Mouse (Mus musculus) mouse trophoblast stem cell (cell line): Measurements from ENCODE around the gene Plek.

Experiments used
- in situ Hi-C, 2 experiments: fragments of 300-500 bp; cut with MseI, MboI; formaldehyde crosslinking; loops; 2 replicates in 1 of 2; 3 replicates in 1 of 2; pipeline ENCODE4 v1.15.1; 2025

The Plek gene

DNA sequence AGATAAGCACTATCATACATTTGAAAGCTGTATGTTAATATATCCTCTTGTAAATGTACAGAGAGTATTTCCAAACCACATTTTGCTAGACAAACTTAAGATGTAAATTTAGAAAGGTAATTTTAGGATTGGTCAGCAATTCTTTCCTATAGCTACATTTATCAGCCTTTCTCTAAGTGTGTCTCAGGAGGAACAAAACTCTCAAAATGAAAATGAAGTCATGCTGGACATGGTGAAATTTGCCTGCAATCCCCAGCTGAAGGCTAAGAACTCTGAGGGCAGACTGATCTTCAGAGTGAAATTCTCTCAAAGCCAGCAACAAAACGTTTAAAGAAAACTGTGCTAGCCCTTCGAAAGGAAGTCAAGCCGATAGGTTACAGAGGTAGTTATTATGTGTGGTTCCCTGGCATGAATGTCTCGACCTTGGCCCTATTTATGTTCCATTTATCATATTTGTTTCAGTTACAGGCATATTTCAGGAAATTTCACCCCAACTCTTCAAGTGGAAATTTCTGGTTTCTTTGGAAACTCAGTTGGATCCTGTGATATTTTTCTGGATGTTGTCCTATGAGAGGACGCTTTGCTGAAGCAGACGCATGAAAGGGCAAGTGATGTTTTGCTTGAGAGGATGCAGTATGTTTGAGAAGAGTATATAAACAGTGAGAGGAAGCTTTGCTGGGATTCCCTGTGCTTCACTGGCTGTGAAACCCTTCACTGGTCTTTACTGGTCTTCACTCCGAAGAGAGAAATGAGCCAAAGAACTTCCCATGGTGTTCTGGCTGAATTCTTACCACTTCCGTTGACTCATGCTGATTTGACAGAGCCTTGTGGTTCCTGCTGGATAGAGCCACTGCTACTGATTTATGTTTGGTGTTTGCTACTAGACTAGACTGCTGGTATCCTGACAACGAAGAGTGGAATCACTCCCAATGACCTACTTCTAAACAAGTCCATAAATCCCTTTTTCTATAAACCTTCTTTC is 51.5 kb downstream of the Plek start:
- in situ Hi-C loops, result no loop called here

DNA sequence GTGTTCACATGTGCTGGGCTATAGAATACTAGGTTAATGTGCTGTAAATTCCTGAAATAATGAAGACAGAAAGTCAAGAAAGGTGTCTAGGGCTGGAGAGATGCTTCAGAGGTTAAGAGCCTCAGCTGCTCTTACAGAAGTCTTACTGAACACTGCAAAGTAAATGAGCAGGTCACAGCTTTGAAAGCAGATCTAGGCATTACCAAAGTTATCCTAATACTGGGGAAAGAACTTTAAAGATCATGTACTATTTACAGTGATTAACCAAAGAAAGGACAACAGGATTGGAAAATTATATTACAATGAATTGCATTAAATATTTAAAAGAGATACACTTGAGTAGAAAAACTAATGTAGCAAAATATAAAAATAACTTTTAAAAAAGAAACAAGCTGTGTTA is 52.2 kb downstream of the Plek start:
- in situ Hi-C loops, result no loop called here

DNA sequence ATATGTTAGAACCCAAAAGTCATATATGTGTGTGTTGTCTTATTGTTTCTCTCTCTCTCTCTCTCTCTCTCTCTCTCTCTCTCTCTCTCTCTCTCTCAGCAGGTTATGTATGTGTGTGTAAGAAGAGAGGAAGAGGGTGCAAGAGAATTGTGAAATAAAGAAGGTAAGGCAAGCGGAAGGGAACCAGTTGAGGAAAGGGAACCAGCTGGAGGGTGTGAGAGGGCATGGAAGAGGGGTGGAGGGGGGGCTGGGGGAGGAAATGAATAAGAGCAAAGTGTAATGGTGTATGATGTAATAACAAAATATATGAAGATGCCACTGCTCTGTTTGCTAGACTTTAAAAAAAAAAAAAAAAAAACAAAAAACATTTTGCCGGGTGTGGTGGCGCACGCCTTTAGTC is 52.8 kb downstream of the Plek start:
- in situ Hi-C loops, result no loop called here

DNA sequence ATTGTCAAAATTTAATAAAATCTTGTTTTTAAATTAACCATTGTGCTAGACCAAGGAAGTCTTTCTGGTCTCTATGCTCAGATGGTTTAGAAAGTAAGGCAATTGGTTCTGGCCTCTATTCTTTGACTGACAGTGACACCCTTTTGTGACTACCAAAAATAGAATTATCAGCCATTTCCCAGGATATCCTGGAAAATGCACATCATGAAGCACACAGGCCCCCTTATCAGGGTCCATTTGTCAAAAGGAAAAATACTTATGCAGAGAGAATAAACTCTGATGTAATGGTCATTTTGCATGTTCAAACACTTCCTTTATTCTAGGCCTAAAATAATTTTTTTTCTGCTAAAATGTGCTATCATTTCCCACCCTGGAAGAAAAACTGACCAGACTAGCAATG is 54.7 kb downstream of the Plek start:
- in situ Hi-C loops, result no loop called here

DNA sequence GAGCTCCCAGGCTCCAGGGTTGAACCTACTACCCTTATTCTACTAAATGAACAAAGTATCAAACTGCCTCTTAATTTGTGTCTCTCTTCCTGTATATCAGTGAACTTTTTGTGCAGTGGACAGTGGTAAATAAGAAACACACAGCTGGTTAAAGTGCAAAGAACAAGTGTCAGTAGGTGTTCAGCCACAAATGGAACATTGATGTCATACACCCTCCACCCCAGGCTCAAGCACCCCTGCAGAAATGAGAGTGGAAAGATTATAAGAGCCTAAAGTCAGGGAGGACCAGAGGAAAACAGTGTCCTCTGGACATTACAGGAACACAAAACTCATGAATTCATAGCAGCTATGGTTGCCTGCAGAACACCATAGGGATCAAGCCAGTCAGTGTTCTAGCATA is 55.4 kb downstream of the Plek start:
- in situ Hi-C loops, result no loop called here

DNA sequence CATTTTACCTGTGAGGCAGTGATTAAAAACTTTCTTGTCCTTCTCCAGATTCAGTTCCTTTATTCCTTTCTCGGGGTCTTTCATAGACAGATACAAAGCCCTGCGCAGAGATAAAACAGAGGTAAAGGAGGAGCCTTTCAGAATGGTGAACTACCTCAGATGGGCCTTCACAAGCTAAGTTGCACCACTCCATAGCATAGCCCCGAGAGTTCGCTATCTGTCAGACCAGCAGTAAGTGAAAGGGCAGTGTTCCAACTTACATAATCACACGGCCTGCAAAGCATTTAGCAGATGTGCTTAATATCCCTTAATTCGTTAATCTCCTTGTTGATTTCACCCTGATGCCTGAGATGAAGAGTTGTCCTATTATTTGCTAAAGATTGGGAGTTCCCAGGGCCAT is 59.3 kb downstream of the Plek start:
- in situ Hi-C loops, result no loop called here

DNA sequence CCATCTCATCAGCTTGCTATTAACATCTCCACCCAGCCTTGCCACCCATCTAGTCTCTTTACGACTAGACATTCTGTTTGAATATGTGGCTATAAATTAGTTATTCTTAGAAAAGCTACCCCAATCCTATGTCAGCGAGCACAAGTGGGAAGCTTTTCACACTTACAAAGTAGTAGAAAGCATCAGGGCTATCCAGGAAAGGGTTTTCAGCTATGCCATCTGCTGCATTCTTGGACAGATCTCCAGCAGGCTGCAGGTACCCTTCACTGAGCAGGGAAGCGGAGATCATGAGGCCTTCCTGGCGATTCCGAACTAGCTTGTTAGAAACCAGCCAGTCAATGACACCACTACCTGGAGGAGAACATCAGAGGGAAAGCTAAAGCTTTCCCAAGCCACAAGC is 62.3 kb downstream of the Plek start:
- in situ Hi-C loops, result no loop called here

DNA sequence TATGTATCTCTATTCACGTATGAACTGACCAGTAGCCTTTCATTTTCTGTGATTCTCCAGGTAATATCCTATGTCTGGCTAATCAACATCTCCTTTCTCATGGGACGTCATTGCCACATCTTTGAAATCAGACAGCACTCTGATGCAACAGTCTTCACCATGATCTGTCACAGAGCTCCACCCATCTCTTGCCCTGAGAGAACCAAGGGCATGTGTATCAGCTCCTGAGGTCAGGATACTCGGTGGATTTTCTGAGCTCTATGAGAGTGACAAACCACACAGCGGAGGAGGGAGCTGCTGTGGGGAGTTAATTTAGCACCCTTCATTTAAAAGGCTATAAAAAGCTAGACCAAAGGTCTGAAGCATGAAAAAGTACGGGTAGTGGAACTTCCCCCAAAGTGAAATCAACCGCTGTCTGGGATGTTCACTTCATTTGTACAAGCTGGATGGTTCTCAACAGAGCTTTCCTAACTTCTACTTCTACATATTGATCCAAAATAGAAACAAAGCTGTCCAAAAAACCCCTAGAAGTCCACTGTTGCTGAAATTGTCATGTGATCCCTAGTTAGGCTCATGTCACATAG is 64.3 kb downstream of the Plek start:
- in situ Hi-C loops, result no loop called here

DNA sequence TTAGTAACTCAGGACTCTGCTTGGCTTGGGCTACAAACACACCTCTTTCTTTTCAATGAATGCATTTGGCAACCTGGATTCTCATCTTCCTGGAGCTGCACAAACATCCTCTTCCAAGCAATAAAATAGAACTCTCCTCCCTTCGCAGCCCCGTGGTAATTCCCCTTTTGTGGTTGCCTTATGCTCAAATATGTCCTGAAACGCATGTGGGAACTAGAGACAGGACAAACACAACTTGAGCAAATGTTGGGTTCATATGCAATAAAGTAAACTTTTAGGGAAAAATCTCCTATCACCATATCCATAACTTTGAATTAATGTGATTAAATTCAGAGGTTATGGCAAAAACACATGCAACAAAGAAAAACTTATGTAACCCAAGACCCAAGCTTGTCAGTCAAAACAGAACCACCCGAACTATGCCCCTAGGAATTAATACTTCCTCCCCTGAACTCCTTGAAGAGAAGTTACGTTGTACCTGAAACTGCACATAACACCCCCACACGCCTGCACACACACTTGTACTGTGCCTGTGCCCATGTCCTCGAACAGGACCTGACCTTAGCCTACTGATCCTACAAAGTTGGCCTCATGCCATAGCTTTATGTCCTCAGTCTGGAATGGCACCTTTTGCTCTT is 65.5 kb downstream of the Plek start:
- in situ Hi-C loops, result no loop called here

DNA sequence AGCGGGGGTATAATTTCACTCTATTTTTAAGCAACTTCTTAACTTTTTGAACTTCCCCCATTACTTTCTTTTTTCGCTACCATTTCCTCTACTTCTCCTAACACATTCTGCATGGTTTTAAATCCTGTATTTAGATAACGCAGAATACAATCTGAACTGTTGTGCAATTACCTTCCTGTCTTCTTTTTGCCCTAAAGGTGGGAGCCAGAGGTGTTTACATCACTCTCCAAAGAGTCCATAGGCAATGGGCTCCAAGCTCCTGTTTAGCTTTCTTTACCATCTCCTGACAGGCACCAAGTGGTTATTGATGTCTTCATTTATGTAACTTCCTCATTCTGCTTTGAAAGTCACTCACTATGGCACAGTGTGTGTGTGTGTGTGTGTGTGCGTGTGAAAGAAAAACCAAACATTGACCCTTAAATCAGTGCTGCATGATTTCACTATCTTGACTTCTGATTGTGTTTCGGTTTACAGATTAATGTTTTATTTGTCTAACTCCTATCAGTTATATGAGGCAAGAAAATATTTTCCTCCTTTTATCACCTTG is 73.9 kb downstream of the Plek start:
- in situ Hi-C loops, result no loop called here

DNA sequence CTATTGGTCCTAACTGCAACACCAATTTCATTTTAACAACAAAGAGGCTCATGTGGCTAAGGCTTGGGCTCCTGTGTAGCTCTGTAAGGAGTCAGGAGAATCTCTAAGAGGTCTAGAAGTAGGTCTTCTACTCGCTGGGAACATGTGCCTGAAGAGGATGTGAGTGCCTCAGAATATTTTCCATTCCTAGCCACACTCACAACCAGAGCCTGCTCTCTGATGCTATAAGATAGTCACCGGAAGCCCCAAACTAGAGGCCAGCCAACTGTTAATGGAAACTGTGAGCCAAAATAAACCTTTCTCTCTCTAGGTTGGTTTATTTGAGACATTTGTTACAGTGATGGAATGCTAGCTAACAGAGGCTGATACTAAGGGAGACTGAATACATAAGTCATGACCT is 74.6 kb downstream of the Plek start:
- in situ Hi-C loops, result no loop called here

DNA sequence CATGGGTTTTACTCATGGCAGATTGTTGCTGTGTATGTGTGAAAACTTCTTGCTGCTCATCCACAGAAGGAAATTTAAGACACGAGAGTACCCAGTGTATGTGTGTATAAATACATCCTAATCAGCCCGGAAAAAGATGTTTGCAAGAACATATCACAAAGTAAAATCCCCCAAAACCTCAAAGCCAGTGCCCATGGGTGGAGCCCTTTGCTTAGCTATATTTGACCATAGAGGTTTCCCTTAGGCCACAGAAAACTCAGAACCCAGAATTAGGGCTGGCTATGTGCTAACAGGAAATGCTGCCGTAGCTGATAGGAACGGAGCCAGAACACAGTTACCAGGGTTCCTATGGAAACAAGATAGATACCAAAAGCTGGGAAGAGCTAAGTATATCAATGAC is 75.2 kb downstream of the Plek start:
- in situ Hi-C loops, result no loop called here

DNA sequence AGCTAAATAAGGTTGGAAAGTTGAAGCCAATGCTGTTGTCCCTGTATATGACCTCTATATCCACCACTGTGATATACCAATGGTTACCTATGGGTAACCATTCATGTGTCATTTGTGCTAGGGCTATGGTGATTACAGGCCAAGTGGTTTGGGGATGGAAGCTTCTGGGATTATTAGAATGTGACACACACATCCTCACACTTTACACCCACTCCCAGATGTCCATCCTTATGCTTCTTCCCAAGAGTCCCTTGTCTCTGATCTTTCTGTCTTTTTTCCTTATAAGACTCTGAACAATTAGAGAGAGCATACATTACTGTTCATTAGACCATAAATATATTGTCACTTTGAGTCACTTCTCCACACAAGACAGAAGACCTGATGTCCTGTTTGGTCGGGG is 79.1 kb downstream of the Plek start:
- in situ Hi-C loops, result no loop called here

DNA sequence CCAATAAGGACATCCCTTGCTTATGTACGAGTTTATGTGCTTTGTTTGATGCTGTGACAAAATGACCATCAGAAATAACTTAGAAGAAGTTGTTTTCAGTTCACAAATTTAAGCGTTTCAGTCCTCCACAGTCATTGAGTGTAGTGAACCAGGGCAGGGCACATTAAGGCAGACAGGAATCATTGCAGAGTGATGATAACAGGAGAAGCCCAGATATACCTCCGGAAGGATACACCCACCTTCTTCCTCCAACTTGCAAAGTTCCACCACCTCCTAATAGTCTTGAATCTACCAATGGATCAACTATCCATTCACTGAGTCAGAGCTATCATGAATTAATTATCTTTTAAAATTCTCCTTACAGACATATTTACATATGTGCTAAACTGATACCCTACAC is 80.2 kb downstream of the Plek start:
- in situ Hi-C loops, result no loop called here

DNA sequence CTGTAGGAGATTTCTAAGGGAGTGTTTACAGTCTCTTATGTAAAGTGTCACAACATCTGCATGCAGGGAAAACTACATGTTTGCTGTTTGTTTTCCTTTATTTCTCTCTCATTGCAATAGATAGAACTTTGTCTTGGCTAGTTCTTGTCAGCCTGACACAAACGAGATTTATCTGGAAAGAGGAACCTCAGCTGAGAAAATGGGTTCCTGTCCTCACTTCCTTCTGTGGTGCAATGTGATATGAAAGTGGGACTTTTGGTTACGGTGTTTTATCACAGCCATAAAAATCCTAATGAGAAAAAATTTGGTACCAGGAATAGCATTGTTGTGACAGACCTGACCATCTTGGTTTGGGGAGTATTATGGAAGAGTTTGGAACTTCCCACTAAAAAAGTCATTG is 82.5 kb downstream of the Plek start:
- in situ Hi-C loops, result no loop called here

DNA sequence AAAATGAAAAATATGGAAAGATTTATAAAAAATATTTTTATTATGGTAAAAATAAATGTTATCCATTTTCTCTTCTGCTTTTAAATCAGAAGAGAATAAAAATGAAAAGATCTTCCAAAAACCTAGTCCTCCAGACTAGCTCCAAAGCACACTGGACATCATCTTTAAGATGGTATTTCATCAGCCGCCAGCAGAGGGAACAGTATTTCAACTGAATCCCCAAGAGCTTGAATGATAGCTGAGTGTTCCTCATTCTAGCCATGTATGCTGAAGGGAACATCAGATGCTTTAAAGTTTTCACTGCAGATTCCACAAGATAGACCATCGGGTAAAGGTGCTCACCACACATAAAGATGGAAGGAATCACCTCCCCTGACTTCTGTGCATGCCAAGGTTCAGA is 84.4 kb downstream of the Plek start:
- in situ Hi-C loops, result no loop called here

DNA sequence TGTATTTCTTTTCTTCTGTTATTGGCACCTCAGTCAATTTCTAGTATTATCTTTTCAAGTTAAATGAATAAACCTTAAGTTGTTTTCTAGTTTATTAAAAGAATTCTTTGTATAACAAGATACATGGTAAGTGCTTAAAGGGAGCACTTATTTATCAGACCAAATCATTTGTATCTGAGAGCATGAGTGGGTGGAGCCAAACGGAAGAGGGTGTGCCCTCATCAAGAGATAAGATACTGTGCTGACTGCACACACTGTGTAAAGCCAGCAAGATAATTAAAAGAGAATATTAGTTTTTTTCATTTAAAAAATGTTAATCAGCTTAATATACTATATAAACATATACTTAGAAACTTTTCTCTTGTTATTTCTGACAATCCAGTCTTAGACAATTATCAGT is 93.7 kb downstream of the Plek start:
- in situ Hi-C loops, result no loop called here

DNA sequence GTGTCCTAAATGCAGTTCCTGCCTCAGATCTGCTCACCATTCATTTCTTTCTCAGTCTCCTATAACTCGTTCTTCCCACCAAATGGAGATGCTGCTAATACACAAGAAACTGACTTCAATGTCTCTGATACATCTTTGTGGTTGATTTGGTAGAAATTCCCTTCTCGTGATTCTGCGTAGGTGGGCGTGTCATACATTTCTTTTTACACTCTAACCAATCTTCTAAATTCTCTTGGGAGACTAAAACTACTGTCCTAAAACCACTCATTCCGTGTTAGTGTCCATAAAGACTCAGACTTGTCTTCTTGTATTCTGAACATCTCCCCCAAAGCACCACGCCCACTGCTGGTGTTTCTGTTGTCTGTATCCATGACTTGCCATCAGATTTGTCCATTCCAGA is 95.2 kb downstream of the Plek start:
- in situ Hi-C loops, result no loop called here

DNA sequence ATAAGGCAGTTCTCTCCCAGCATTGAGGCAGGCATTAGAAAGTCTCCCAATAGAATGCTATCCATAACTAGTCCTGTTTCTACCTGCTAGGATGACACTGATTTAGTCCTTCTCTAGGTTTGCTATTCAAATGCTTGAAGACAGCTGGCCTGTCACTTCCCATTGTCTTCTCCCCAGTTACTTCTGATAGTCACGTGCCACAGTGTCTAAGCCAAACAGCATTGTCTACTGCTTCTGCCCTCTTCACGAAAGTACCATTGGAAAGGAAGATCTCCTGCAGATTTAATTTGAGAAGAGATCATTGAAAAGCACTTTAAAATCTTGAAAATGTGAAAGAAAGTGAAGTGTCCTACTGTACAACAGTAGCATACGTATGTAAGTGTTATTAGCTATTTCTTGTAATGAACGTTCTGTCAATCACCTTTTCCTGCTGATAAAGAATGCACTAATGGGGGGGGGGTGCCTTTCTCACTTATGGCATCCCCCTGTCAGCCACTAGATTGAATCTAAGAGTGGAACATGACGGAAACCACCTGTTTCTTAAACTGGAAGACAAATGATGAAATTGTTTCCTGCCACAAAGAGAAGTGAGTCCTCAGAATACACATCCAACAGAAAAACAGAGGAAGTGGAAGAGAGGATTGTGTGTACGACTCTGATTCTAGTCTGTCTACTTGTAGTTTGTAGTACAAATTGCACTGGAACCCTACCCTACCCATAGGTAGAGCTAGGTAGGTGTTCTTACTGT is 95.9 kb downstream of the Plek start:
- in situ Hi-C loops, result no loop called here

DNA sequence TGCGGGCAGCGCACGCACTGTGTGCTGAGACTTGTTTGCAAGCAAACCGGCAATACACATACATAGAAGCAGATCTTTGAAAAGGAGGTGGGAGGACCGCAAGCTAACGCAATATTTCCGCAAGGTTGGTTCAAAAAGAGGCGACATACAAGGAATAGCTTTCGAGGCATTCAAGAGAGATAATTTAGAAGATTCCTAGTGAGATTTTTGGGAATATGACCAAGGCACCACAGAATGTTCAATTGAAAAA is 100.5 kb downstream of the Plek start:
- in situ Hi-C loops, result no loop called here

DNA sequence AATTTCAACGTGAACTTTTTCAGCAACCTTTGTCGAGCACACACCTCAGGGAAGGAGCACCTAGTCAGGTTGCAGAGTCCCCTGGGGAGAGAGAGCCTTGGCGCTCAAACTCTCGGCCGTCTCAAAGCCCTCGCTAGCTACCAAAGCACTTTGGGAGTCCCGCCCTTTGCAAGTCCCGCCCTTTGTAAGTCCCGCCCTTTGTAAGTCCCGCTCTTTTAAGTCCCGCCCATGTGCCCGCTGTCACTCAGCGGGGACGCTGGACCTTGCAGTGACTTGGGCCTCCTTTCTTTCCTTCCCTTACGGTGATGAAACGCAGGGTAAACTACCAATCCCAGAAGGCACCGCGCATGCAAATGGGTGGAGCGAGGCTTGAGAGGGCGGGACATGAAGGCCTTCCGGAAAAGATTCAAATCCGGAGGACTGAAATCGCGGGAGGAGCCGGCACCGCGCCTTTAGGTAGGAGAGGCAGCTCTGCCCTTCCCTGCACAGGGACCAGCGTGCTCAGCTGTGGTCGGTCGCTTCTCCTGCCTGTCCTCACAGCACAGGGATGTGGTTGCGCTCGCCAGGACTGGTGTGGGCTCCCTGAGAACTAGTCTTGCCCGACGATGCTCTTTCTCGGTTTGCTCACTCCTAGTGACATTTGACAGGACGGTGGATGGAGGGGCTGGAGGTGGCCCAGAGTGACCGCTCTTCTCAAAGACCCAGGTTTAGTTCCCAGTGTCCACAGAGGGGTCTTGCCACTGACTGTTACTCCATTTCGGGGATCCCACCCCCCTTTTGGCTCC is 101.0 kb downstream of the Plek start, which contains the start of gene Fbxo48:
Gene Fbxo48, plus strand, starts transcription at position 400 of the 785 bp plus-strand sequence.
- in situ Hi-C loops, result no loop called here
